Mouse (Mus musculus) limb, embryonic 14.5 days (tissue): Measurements from ENCODE around the gene Nceh1. TPM values are rescaled to one million over a fixed set of nuclear protein-coding genes. Genes with fewer than 3 reads are reported as not detected.
"Not testable (repeated sequence)": the region's sequence is repeated elsewhere in the genome, so short reads cannot be mapped to it uniquely, and the experiment has no call there.

Experiments used
- ATAC-seq: fragments of 200-750 bp; cut with Nextera tagmentation; 2 replicates; pipeline ENCODE4 v1.8.0; 2017; ENCODE audit warnings: low read depth, moderate number of reproducible peaks, moderate TSS enrichment; ENCODE audit not compliant: low FRiP score
- DNase-seq: peaks from one replicate; pipeline ENCODE4 v3.0.0-alpha.2; 2015; ENCODE audit warnings: low spot score
- H3K27ac ChIP-seq: fragments of 300-500 bp; sonication (generic); replicated peaks from 2 replicates; pipeline ENCODE4 v1.5.1; 2014; ENCODE audit warnings: low read depth, mild to moderate bottlenecking, low read length, moderate library complexity, mixed read lengths
- H3K27me3 ChIP-seq: fragments of 300-500 bp; sonication (generic); 2 replicates; pipeline ENCODE4 v1.6.1; 2014; ENCODE audit warnings: low read length, mixed read lengths; ENCODE audit not compliant: control insufficient read depth, insufficient read depth
- H3K36me3 ChIP-seq: fragments of 300-500 bp; sonication (generic); 2 replicates; pipeline ENCODE4 v1.6.1; 2014; ENCODE audit warnings: mild to moderate bottlenecking, low read length, moderate library complexity, mixed read lengths; ENCODE audit not compliant: control insufficient read depth, insufficient read depth
- H3K4me1 ChIP-seq: fragments of 300-500 bp; sonication (generic); 2 replicates; pipeline ENCODE4 v1.6.1; 2014; ENCODE audit warnings: antibody characterized with exemption, low read length, mixed read lengths; ENCODE audit not compliant: control insufficient read depth, insufficient read depth
- H3K4me2 ChIP-seq: fragments of 300-500 bp; sonication (generic); replicated peaks from 2 replicates; pipeline ENCODE4 v1.6.1; 2014; ENCODE audit warnings: low read depth, mild to moderate bottlenecking, low read length, moderate library complexity; ENCODE audit not compliant: severe bottlenecking
- H3K4me3 ChIP-seq: fragments of 300-500 bp; sonication (generic); replicated peaks from 2 replicates; pipeline ENCODE4 v1.5.1; 2014; ENCODE audit warnings: low read length
- H3K9ac ChIP-seq: fragments of 300-500 bp; sonication (generic); 2 replicates; pipeline ENCODE4 v1.6.1; 2014; ENCODE audit warnings: mild to moderate bottlenecking, low read depth, low read length, moderate library complexity; ENCODE audit not compliant: severe bottlenecking
- H3K9me3 ChIP-seq: fragments of 300-500 bp; sonication (generic); 2 replicates; pipeline ENCODE4 v1.6.1; 2016; ENCODE audit warnings: low read length; ENCODE audit not compliant: control insufficient read depth
- POLR2A ChIP-seq: fragments of 200-500 bp; IDR thresholded peaks from 2 replicates; pipeline ENCODE4 v1.8.0; 2012; ENCODE audit warnings: inconsistent platforms, mild to moderate bottlenecking, moderate library complexity, borderline replicate concordance; ENCODE audit not compliant: insufficient read depth, insufficient read length; ENCODE audit errors: extremely low read depth
- WGBS: fragments of 180-500 bp; shearing (Covaris S2); extraction: QIAGEN DNeasy Blood & Tissue Kit; methylation state at CpG from one replicate; pipeline ENCODE4 v1.1.7; 2014; 5-methylcytosine and 5-hydroxymethylcytosine counted together
- polyA plus RNA-seq, 2 experiments: library from polyadenylated mRNA; depleted of rRNA in 1 of 2; stranded (reverse) in 1 of 2; unstranded in 1 of 2; fragments of >200 nt; fragmentation: Nextera tagmentation in 1 of 2; extraction: Ambion mirVana in 1 of 2; gene quantifications; 2 replicates each; pipeline versions ENCODE4 v1.2.1 to v1.2.3; 2012 to 2014

Nceh1 gene
- polyA plus RNA-seq, 2 experiments: 1.4 to 2.8 TPM

DNA sequence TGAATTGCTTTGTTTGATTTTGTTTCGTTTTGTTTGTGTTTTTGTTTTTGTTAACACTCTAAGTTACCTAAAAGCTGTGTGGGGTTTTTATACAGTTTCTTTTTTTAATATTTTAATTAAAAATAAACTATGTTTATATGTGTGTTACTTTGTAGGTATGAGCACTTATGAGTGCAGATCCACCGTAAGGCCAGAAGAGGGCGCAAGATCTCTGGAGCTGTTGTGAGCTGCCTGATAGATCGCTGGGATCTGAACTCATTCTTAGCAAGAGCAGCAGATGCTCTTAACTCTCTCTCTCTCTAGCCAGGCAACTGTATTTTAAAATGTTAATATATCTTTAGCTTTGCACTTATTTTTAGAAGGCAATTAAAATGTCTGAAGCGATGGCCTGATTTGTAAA lies 101.5 kb downstream of the Nceh1 start:
- Histone ChIP-seq H3K4me1 (peaks cover 11% of the 10 kb centered on the region; the same call in 1 of the 2 replicates), H3K9me3 (no peaks in the 10 kb centered on the region), H3K4me2 (no peak overlapping the region), H3K9ac (no peak overlapping the region), H3K27ac (no peak overlapping the region), H3K27me3 (no peaks in the 10 kb centered on the region), H3K36me3 (no peaks in the 10 kb centered on the region), H3K4me3 (no peak overlapping the region)
- ATAC-seq (no peak), DNase-seq (no peak)
- WGBS: 94% methylated on average over 5 of the region's 5 CpGs
- TF ChIP-seq POLR2A: no peak

DNA sequence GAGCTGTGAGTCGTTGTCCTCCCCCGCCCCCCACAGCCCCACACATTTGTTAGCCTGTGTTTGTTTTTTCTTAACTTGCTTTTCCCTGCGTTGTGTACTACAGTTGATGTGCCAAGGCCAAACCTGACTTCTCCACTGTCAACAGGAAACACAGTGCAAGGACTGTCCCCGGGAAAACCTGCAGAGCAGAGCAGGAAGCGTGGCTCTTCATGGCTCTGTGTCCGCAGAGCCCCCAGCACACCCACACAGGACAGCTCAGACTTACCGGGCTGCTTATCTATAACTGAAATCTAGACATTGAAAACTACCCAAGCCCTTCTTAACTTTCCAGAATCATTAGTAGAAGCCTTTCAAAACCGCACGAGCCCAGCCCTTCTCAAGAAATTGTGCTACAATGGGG lies 102.3 kb downstream of the Nceh1 start:
- no peaks in the 10 kb centered on the region for H3K36me3 ChIP-seq
- no peak for TF ChIP-seq POLR2A
- DNase-seq: no peak
- H3K27ac ChIP-seq: no peak overlapping the region
- H3K4me1 ChIP-seq: peaks cover 11% of the 10 kb centered on the region; the same call in 1 of the 2 replicates
- H3K9ac ChIP-seq: no peak overlapping the region
- no peak overlapping the region for H3K4me3 ChIP-seq
- no peaks in the 10 kb centered on the region for H3K9me3 ChIP-seq
- 84% methylated on average over 9 of the region's 9 CpGs for WGBS
- no peaks in the 10 kb centered on the region for H3K27me3 ChIP-seq
- no peak for ATAC-seq
- no peak overlapping the region for H3K4me2 ChIP-seq

DNA sequence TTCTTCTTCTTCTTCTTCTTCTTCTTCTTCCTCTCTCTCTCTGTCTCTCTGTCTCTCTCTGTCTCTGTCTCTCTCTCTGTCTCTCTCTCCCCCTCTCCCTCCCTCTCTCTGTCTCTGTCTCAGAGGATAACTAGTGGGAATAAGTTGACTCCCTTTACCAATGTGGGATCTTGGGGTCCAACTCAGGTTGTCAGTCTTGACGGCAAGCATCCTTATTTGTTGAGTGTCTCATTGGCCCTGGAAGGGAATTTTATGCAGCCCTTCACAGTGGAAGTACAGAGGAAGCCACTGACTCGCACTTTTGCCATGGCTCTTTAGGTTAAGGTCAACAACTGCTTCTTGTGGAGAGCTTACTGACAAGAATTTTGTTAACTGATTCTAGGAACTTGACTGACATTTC lies 105.5 kb downstream of the Nceh1 start:
- 84% methylated on average over 2 of the region's 2 CpGs for WGBS
- Histone ChIP-seq H3K4me1 (0 out of 2 replicates have a peak, but pooled peaks cover 3% of the 10 kb centered on the region), H3K36me3 (no peaks in the 10 kb centered on the region), H3K9ac (no peak overlapping the region), H3K4me3 (no peak overlapping the region), H3K9me3 (no peaks in the 10 kb centered on the region), H3K27me3 (no peaks in the 10 kb centered on the region), H3K4me2 (no peak overlapping the region), H3K27ac (no peak overlapping the region)
- no peak for ATAC-seq
- TF ChIP-seq POLR2A: no peak
- DNase-seq: no peak

DNA sequence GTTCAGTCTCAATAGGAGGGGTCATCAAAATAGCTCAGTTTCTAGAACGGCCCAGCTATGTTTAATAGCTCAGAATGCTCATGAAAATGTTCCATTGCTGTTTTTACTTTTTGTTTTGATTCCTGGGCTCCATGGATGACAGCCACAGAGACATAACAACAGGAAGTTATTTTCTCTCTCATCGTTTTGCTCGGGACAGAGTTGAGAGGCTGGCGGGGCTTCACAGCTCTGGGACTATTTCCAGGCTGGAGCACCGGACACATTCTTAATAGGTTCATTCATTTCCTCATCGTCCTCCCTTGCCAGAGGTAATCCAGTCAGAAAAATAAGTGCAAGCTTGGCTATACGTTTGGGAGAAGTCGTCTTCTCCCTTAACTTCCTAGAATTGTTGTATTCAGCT lies 106.1 kb downstream of the Nceh1 start:
- Histone ChIP-seq H3K4me1 (no peaks in the 10 kb centered on the region), H3K27ac (no peak overlapping the region), H3K36me3 (no peaks in the 10 kb centered on the region), H3K9ac (no peak overlapping the region), H3K4me3 (no peak overlapping the region), H3K4me2 (no peak overlapping the region), H3K27me3 (no peaks in the 10 kb centered on the region), H3K9me3 (no peaks in the 10 kb centered on the region)
- peak; percentile 40 for DNase-seq
- 49% methylated on average over 8 of the region's 8 CpGs for WGBS
- no peak for ATAC-seq
- no peak for TF ChIP-seq POLR2A

DNA sequence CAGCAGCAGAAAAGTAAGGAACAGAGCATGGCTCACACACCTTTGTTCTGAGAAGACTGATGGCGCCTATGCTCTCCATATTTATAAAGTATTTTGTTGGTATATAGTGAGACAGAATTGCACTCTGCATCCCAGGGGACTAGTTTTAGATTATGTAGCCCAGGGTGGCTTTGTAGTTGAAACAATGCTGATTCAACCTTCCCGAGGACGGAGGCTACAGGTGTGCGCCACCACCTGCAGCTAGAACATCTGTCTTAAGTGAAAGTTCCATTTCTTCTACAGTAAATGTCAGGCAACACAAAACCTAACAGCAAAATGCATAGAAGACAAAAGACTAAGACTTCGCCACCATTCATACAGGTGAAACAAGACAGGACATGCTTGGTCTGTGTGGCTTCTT lies 107.5 kb downstream of the Nceh1 start:
- no peak overlapping the region for H3K4me2 ChIP-seq
- DNase-seq: no peak
- WGBS: 80% methylated on average over 5 of the region's 5 CpGs
- H3K27ac ChIP-seq: no peak overlapping the region
- H3K36me3 ChIP-seq: no peaks in the 10 kb centered on the region
- H3K4me1 ChIP-seq: no peaks in the 10 kb centered on the region
- H3K9ac ChIP-seq: no peak overlapping the region
- no peaks in the 10 kb centered on the region for H3K27me3 ChIP-seq
- no peak for ATAC-seq
- H3K4me3 ChIP-seq: no peak overlapping the region
- TF ChIP-seq POLR2A: no peak
- no peaks in the 10 kb centered on the region for H3K9me3 ChIP-seq

DNA sequence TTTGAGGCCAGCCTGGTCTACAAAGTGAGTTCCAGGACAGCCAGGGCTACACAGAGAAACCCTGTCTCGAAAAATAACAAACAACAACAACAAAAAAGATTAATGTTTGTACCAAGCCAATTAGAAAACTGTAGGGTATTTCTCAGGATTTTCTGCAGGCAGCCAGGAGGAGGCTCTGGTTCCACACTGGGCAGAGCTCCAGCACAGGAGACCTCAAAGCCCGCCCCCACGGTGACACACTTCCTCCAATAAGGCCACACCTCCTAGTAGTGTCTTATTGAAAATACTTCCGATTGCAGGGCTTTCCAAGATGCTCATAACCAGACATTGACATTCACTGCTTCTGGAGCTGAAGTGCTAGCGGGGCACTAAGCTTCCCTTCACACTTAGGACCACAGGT lies 108.2 kb downstream of the Nceh1 start:
- not testable (repeated sequence) for H3K27ac ChIP-seq, H3K4me3 ChIP-seq, H3K9ac ChIP-seq, ATAC-seq, H3K27me3 ChIP-seq, DNase-seq, H3K4me1 ChIP-seq, H3K36me3 ChIP-seq, H3K4me2 ChIP-seq, H3K9me3 ChIP-seq
- 92% methylated on average over 5 of the region's 5 CpGs for WGBS

DNA sequence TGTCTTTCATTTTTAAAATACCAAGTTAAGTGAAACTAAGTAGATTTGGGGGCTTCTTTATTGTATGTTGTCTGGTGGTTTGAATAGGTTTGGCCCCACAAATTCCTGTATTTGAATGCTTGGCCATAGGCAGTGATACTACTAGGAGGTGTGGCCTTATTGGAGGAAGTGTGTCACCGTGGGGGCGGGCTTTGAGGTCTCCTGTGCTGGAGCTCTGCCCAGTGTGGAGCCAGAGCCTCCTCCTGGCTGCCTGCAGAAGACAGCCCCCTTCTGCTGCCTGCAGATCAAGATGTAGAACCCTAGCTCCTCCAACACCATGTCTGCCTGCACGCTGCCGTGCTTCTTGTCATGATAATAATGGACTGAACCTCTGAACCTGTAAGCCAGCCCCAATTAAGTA lies 108.6 kb downstream of the Nceh1 start:
- H3K4me1 ChIP-seq, H3K27me3 ChIP-seq, DNase-seq, H3K27ac ChIP-seq, H3K4me2 ChIP-seq, H3K36me3 ChIP-seq, H3K9ac ChIP-seq, ATAC-seq, H3K4me3 ChIP-seq, H3K9me3 ChIP-seq: not testable (repeated sequence)
- 93% methylated on average over 4 of the region's 4 CpGs for WGBS
